ENCODE assay signal across 9 mouse cellular contexts in the genomic region with DNA sequence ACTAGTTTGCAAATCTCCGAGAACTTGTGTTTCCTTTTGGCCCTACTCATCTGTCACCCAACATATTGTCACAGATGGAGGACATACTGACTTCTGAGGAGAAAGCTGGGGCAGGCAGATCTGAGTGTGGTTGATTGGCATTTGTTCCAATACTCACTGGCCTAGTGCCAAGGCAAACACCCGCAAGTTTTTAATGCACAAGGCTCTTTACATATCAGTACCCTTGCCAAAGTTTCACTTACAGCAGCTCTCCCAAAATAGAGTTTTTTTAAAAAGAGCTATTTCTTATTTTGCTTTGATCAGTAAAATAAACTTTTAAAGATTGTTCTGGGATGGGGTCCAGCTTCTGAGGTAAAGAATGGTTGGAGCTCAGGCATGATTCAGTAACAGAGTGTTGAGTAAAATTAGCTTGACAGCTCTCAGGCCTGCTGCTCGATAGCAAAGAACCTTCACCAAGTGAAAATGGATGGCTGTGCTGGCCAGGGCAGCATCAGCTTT.
DNase-seq lines count a peak whose midpoint lies in the region; ATAC-seq and TF ChIP-seq lines count a peak whose summit lies in the region.
"Had no signal": no experiment of that assay in that cellular context is flagged by ENCODE, and none has a peak within 500 bp of the region (broad histone marks: within the 10 kb centered on the region; RNA-seq: fewer than 3 reads in every experiment).

No protein-coding gene starts in this region.

- TF ChIP-seq CTCF in hindbrain, postnatal 0 days (IDR thresholded peaks at IDR 0.05; ENCODE audit: low read depth), result no peak
- TF ChIP-seq CTCF in gastrocnemius, adult 2 months (IDR thresholded peaks at IDR 0.05), result no peak

- H3K27ac ChIP-seq in neural tube, embryonic 13.5 days (replicated peaks), result peak overlapping the region; percentile 49; the same call in 1 of the 2 replicates
- H3K27ac ChIP-seq in hindbrain, postnatal 0 days, result no peak overlapping the region
- H3K27ac ChIP-seq in gastrocnemius, adult 2 months, result no peak overlapping the region
- H3K27ac ChIP-seq: liver, embryonic 15.5 days had no signal

- H3K4me1 ChIP-seq in neural tube, embryonic 13.5 days (replicated peaks), result peaks cover 63% of the 10 kb centered on the region
- peaks cover 8% of the 10 kb centered on the region; the same call in 1 of the 2 replicates for H3K4me1 ChIP-seq in hindbrain, postnatal 0 days (ENCODE audit: insufficient read depth, low read length)
- H3K4me1 ChIP-seq: liver, embryonic 15.5 days had no signal

- H3K4me2 ChIP-seq in neural tube, embryonic 13.5 days, result no peak overlapping the region
- H3K4me2 ChIP-seq in hindbrain, postnatal 0 days (ENCODE audit: low read depth, low read length), result no peak overlapping the region
- H3K4me2 ChIP-seq: liver, embryonic 15.5 days had no signal

- intact Hi-C loops in gastrocnemius, adult 2 months (cut with DNase I), result no loop called here

- DNase-seq in adrenal gland, adult 2 months, result peak; percentile 55
- DNase-seq in adrenal gland, adult 18-20 months (ENCODE audit: low spot score in 2 of 2), result no peak
- DNase-seq in neural tube, embryonic 10.5 days (ENCODE audit: extremely low spot score, low spot score), result no peak
- DNase-seq in hindbrain, postnatal 0 days (ENCODE audit: low spot score), result peak; percentile 48
- peak; percentile 54 for DNase-seq in lung, postnatal 14 days
- DNase-seq in gastrocnemius, adult 2 months, result no peak
- DNase-seq in thymus, adult 18-20 months, result no peak

- H3K9me3 ChIP-seq in neural tube, embryonic 13.5 days, result no peaks in the 10 kb centered on the region
- no peaks in the 10 kb centered on the region for H3K9me3 ChIP-seq in hindbrain, postnatal 0 days (ENCODE audit: low read length)
- H3K9me3 ChIP-seq: liver, embryonic 15.5 days had no signal

- no peak for ATAC-seq in neural tube, embryonic 13.5 days (ENCODE audit: low read depth)
- no peak for ATAC-seq in hindbrain, postnatal 0 days

- H3K4me3 ChIP-seq in neural tube, embryonic 13.5 days, result no peak overlapping the region
- no peak overlapping the region for H3K4me3 ChIP-seq in hindbrain, postnatal 0 days (ENCODE audit: low read length)
- H3K4me3 ChIP-seq in gastrocnemius, adult 2 months, result no peak overlapping the region
- H3K4me3 ChIP-seq: liver, embryonic 15.5 days had no signal

- H3K27me3 ChIP-seq in neural tube, embryonic 13.5 days, result no peaks in the 10 kb centered on the region
- H3K27me3 ChIP-seq in hindbrain, postnatal 0 days (ENCODE audit: insufficient read depth, low read length), result no peaks in the 10 kb centered on the region
- H3K27me3 ChIP-seq: liver, embryonic 15.5 days had no signal

- no peak overlapping the region for H3K9ac ChIP-seq in neural tube, embryonic 13.5 days
- no peak overlapping the region for H3K9ac ChIP-seq in hindbrain, postnatal 0 days (replicated peaks; ENCODE audit: low read length)
- H3K9ac ChIP-seq: liver, embryonic 15.5 days had no signal

- H3K36me3 ChIP-seq in neural tube, embryonic 13.5 days, result no peaks in the 10 kb centered on the region
- H3K36me3 ChIP-seq in hindbrain, postnatal 0 days (ENCODE audit: insufficient read depth, low read length), result no peaks in the 10 kb centered on the region
- H3K36me3 ChIP-seq: liver, embryonic 15.5 days had no signal

- 53% methylated on average over 3 of the region's 3 CpGs for WGBS in neural tube, embryonic 13.5 days
- WGBS in hindbrain, postnatal 0 days, result 26% methylated on average over 3 of the region's 3 CpGs

Comparison
In these comparisons a context has a peak if more than half of its experiments do, and no peak if none do; other contexts are left out.
1. DNase-seq: peak in adrenal gland, adult 2 months (single experiment), hindbrain, postnatal 0 days (single experiment) and lung, postnatal 14 days (single experiment); none in adrenal gland, adult 18-20 months (0 of 2), neural tube, embryonic 10.5 days (single experiment), gastrocnemius, adult 2 months (single experiment) and thymus, adult 18-20 months (0 of 2).